Mouse (Mus musculus): ENCODE measurements around the gene Hoxa7. TPM values are rescaled to one million over a fixed set of nuclear protein-coding genes. Genes with fewer than 3 reads are reported as not detected.

The Hoxa7 gene
- total RNA-seq, 2 experiments from 2014 or later: not detected

DNA sequence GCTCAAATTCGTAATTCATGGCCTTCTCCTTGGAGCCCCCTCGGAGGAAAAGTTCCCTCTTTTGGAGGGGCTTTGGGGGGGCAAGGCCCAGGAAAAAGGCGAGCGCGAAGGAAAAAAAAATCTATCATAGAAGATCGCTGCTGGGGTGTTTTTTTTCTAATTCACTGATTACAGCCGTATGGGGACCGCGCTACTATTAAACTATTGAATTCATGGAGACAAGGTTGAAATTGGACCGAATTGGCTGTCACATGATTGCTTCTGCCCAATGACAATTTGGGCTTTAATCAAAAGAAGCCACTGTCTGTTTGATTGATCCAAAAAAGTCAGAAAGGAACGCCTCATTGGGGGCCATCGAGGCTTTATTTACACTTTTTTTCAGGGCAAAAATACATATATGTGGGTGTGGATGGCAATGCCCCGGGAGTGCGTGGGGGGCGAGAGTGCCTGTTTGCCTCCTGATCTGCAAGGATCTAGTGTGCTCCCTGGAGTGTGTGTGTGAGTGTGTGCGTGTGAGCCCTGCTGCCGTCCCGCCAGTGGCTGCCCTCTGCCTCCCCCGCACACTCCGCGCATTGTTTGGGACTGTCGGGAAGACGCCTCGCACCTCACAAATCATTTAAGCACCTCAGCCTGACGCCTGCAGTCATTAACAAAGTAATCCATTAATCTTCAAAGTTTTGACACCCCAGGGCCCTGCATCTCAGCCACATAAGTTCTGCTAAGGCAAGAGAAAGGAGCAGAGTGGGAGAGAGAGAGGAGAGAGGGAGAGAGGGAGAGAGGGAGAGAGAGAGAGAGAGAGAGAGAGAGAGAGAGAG, 56.8 kb downstream of the Hoxa7 start, which contains the start of gene Hoxa2:
Gene Hoxa2, minus strand, starts transcription at position 206 of the 815 bp plus-strand sequence.
- no peak for DNase-seq (ENCODE audit: extremely low spot score in 1 of 2, low spot score in 1 of 2)

Small RNA genes lying within 50 kb of the gene (microRNA-seq; reads per million reads assigned to microRNA genes)
- 1.2 to 17.1 reads per million in 2 experiments for gene Mir196b

Other genes with a start within 250 kb of the Hoxa7 start
- 10 to 100 TPM; 13.1 to 13.6 TPM for gene Skap2, start 209.3 kb downstream of the Hoxa7 start, total RNA-seq (2021)
- gene Hoxa1, start 63.5 kb downstream of the Hoxa7 start, total RNA-seq (2021): not detected
- gene Hoxa2, start 57.0 kb downstream of the Hoxa7 start, total RNA-seq (2021): not detected
- gene 5730596B20Rik, start 44.4 kb downstream of the Hoxa7 start, total RNA-seq (2021): not detected
- gene Hoxa4, start 30.1 kb downstream of the Hoxa7 start, total RNA-seq (2021): not detected
- not detected for gene Hoxa5, start 17.3 kb downstream of the Hoxa7 start, total RNA-seq (2021)
- gene Hoxa6, start 13.1 kb downstream of the Hoxa7 start, total RNA-seq (2021): not detected
- gene Hoxa3, start 8.5 kb downstream of the Hoxa7 start, total RNA-seq (2021): not detected
- gene Gm28308, start 8.5 kb downstream of the Hoxa7 start, total RNA-seq (2021): not detected
- not detected for gene Hoxa9, start 9.2 kb upstream of the Hoxa7 start, total RNA-seq (2021)
- not detected for gene Hoxa10, start 19.0 kb upstream of the Hoxa7 start, total RNA-seq (2021)
- not detected for gene Hoxa11, start 24.0 kb upstream of the Hoxa7 start, total RNA-seq (2021)
- gene Hoxa13, start 39.0 kb upstream of the Hoxa7 start, total RNA-seq (2021): not detected
- not detected for gene Evx1, start 91.6 kb upstream of the Hoxa7 start, total RNA-seq (2021)

Data from layer of hippocampus, postnatal 25 days (tissue).